Mouse (Mus musculus): ENCODE data around the gene Mapk12.

Mapk12 gene

GRCm38 (mm10) chr15:89171526-89172051 is 31.1 kb upstream of the Mapk12 start:
- DNase-seq (ENCODE audit: low read depth, low spot score) = no peak

GRCm38 (mm10) chr15:89170102-89170501 is 29.6 kb upstream of the Mapk12 start:
- no peak for DNase-seq (ENCODE audit: low read depth, low spot score)

- DNase-seq (ENCODE audit: low read depth, low spot score) = no peak
These were observed 28.9 kb upstream of the Mapk12 start for GRCm38 (mm10) chr15:89169431-89169830.

GRCm38 (mm10) chr15:89168922-89169321 is 28.4 kb upstream of the Mapk12 start:
- DNase-seq (ENCODE audit: low read depth, low spot score) = no peak

GRCm38 (mm10) chr15:89165478-89165877 is 25.0 kb upstream of the Mapk12 start:
- DNase-seq (ENCODE audit: low read depth, low spot score) = no peak

- DNase-seq (ENCODE audit: low read depth, low spot score) = no peak
These were observed 20.9 kb upstream of the Mapk12 start for GRCm38 (mm10) chr15:89161397-89161796.

GRCm38 (mm10) chr15:89158516-89158915 is 18.0 kb upstream of the Mapk12 start:
- no peak for DNase-seq (ENCODE audit: low read depth, low spot score)

GRCm38 (mm10) chr15:89157954-89158353 is 17.5 kb upstream of the Mapk12 start:
- DNase-seq (ENCODE audit: low read depth, low spot score) = peak; percentile 27

- no peak for DNase-seq (ENCODE audit: low read depth, low spot score)
These were observed 11.8 kb upstream of the Mapk12 start for GRCm38 (mm10) chr15:89152312-89152711.

- DNase-seq (ENCODE audit: low read depth, low spot score) = no peak
These were observed 9.5 kb upstream of the Mapk12 start for GRCm38 (mm10) chr15:89150041-89150390.

GRCm38 (mm10) chr15:89149271-89150040 is 9.0 kb upstream of the Mapk12 start, which contains the start of gene Mapk11:
Gene Mapk11, minus strand, starts transcription at chr15:89149628.
- DNase-seq (ENCODE audit: low read depth, low spot score) = no peak

GRCm38 (mm10) chr15:89148496-89149270 is 8.2 kb upstream of the Mapk12 start:
- no peak for DNase-seq (ENCODE audit: low read depth, low spot score)

- DNase-seq (ENCODE audit: low read depth, low spot score) = no peak
These were observed 7.4 kb upstream of the Mapk12 start for GRCm38 (mm10) chr15:89147895-89148294.

GRCm38 (mm10) chr15:89147456-89147855 is 7.0 kb upstream of the Mapk12 start:
- DNase-seq (ENCODE audit: low read depth, low spot score) = no peak

- no peak for DNase-seq (ENCODE audit: low read depth, low spot score)
These were observed 6.5 kb upstream of the Mapk12 start for GRCm38 (mm10) chr15:89147024-89147423.

GRCm38 (mm10) chr15:89146537-89146936 is 6.0 kb upstream of the Mapk12 start:
- DNase-seq (ENCODE audit: low read depth, low spot score) = no peak

GRCm38 (mm10) chr15:89145813-89146350 is 5.4 kb upstream of the Mapk12 start:
- DNase-seq (ENCODE audit: low read depth, low spot score) = no peak

GRCm38 (mm10) chr15:89144965-89145364 is 4.5 kb upstream of the Mapk12 start:
- no peak for DNase-seq (ENCODE audit: low read depth, low spot score)

- DNase-seq (ENCODE audit: low read depth, low spot score) = no peak
These were observed 2.6 kb upstream of the Mapk12 start for GRCm38 (mm10) chr15:89143134-89143533.

GRCm38 (mm10) chr15:89141905-89142304 is 1.4 kb upstream of the Mapk12 start:
- no peak for DNase-seq (ENCODE audit: low read depth, low spot score)

- DNase-seq (ENCODE audit: low read depth, low spot score) = no peak
These were observed 940 bp upstream of the Mapk12 start for GRCm38 (mm10) chr15:89141443-89141842.

- DNase-seq (ENCODE audit: low read depth, low spot score) = no peak
These were observed 350 bp downstream of the Mapk12 start for GRCm38 (mm10) chr15:89140048-89140658.

All from c-Kit-negative CD71-positive TER-119-positive erythroid progenitor cells, embryonic 14.5 days (primary cell).